Mouse (Mus musculus) neural tube, embryonic 13.5 days (tissue): ENCODE data around the gene Prkag1. TPM values are rescaled to one million over a fixed set of nuclear protein-coding genes. Genes with fewer than 3 reads are reported as not detected.

ENCODE experiments used
- ATAC-seq: fragments of 200-750 bp; cut with Nextera tagmentation; 2 replicates; pipeline ENCODE4 v1.8.0; 2017; ENCODE audit warnings: low read depth, mild to moderate bottlenecking, moderate TSS enrichment, moderate library complexity
- H3K27ac ChIP-seq: fragments of 300-500 bp; sonication (generic); replicated peaks from 2 replicates; pipeline ENCODE4 v1.5.1; 2015; ENCODE audit warnings: moderate library complexity, mild to moderate bottlenecking, inconsistent platforms
- H3K27me3 ChIP-seq: fragments of 300-500 bp; sonication (generic); 2 replicates; pipeline ENCODE4 v1.6.1; 2015; ENCODE audit warnings: mild to moderate bottlenecking, inconsistent platforms
- H3K36me3 ChIP-seq: fragments of 300-500 bp; sonication (generic); 2 replicates; pipeline ENCODE4 v1.6.1; 2015; ENCODE audit warnings: mild to moderate bottlenecking, inconsistent platforms
- H3K4me1 ChIP-seq: fragments of 300-500 bp; sonication (generic); replicated peaks from 2 replicates; pipeline ENCODE4 v1.6.1; 2015; ENCODE audit warnings: inconsistent platforms
- H3K4me2 ChIP-seq: fragments of 300-500 bp; sonication (generic); 2 replicates; pipeline ENCODE4 v1.6.1; 2015; ENCODE audit warnings: inconsistent platforms, mild to moderate bottlenecking, moderate library complexity
- H3K4me3 ChIP-seq: fragments of 300-500 bp; sonication (generic); 2 replicates; pipeline ENCODE4 v1.5.1; 2015; ENCODE audit warnings: mild to moderate bottlenecking, inconsistent platforms
- H3K9ac ChIP-seq: fragments of 300-500 bp; sonication (generic); 2 replicates; pipeline ENCODE4 v1.6.1; 2015; ENCODE audit warnings: moderate library complexity, mild to moderate bottlenecking, inconsistent platforms
- H3K9me3 ChIP-seq: fragments of 300-500 bp; sonication (generic); 2 replicates; pipeline ENCODE4 v1.6.1; 2016; ENCODE audit warnings: inconsistent platforms
- WGBS: fragments of 180-500 bp; shearing (Covaris S2); methylation state at CpG from one replicate; pipeline ENCODE4 v1.1.7; 2015; 5-methylcytosine and 5-hydroxymethylcytosine counted together
- polyA plus RNA-seq: library from polyadenylated mRNA; unstranded; fragments of >200 nt; fragmentation: Nextera tagmentation; extraction: Ambion mirVana; gene quantifications from 2 replicates; pipeline ENCODE4 v1.2.1, GENCODE M21; 2015

The Prkag1 gene
- polyA plus RNA-seq, result 71.8 and 79.4 TPM in 2 replicates

- ATAC-seq, result peak; percentile 98
- no peaks in the 10 kb centered on the region for H3K9me3 ChIP-seq
- WGBS, result under 1% methylated on average over 61 of the region's 66 CpGs
- peak within 1 kb of the TSS; percentile 73 for H3K4me2 ChIP-seq
- H3K4me3 ChIP-seq, result peak within 1 kb of the TSS; percentile 71
- H3K36me3 ChIP-seq, result peaks cover 34% of the 10 kb centered on the region
- no peaks in the 10 kb centered on the region for H3K27me3 ChIP-seq
- peak within 1 kb of the TSS; percentile 91 for H3K27ac ChIP-seq
- H3K9ac ChIP-seq, result peak within 1 kb of the TSS; percentile 91
- peaks cover 21% of the 10 kb centered on the region for H3K4me1 ChIP-seq
Measured at GRCm38 (mm10) chr15:98830736-98831683, at the start of gene Prkag1. Gene Prkag1 (minus strand): TSS chr15:98831521.

GRCm38 (mm10) chr15:98877331-98877730 is 46.0 kb upstream of the Prkag1 start:
- 17% methylated on average over 3 of the region's 3 CpGs for WGBS
- Histone ChIP-seq H3K4me1 (peaks cover 33% of the 10 kb centered on the region), H3K27me3 (no peaks in the 10 kb centered on the region)

GRCm38 (mm10) chr15:98871916-98872888 is 40.9 kb upstream of the Prkag1 start:
- peak overlapping the region; percentile 99 for H3K27ac ChIP-seq
- ATAC-seq, result peak; percentile 86
- H3K27me3 ChIP-seq, result no peaks in the 10 kb centered on the region
- WGBS, result 2% methylated on average over 50 of the region's 51 CpGs
- H3K9me3 ChIP-seq, result no peaks in the 10 kb centered on the region
- no peaks in the 10 kb centered on the region for H3K36me3 ChIP-seq
- peaks cover 42% of the 10 kb centered on the region for H3K4me1 ChIP-seq
- H3K4me2 ChIP-seq, result peak overlapping the region; percentile 100
- peak overlapping the region; percentile 99 for H3K9ac ChIP-seq
- peak overlapping the region; percentile 98 for H3K4me3 ChIP-seq

More at GRCm38 (mm10) chr15:98877331-98877730, 46.0 kb upstream of the Prkag1 start:
- no peak overlapping the region for H3K4me2 ChIP-seq
- ATAC-seq, result no peak
- no peaks in the 10 kb centered on the region for H3K9me3 ChIP-seq
- H3K36me3 ChIP-seq, result peaks cover 11% of the 10 kb centered on the region
- H3K4me3 ChIP-seq, result no peak overlapping the region
- H3K9ac ChIP-seq, result no peak overlapping the region
- H3K27ac ChIP-seq, result no peak overlapping the region

GRCm38 (mm10) chr15:98871070-98871915 is 40.0 kb upstream of the Prkag1 start, which contains the start of gene Kmt2d:
Gene Kmt2d (minus strand): TSS chr15:98871204.
- peaks cover 5% of the 10 kb centered on the region for H3K36me3 ChIP-seq
- peak within 1 kb of the TSS; percentile 99 for H3K9ac ChIP-seq
- H3K27me3 ChIP-seq, result no peaks in the 10 kb centered on the region
- ATAC-seq, result peak; percentile 57
- H3K27ac ChIP-seq, result peak within 1 kb of the TSS; percentile 99
- peak within 1 kb of the TSS; percentile 98 for H3K4me3 ChIP-seq
- peaks cover 49% of the 10 kb centered on the region for H3K4me1 ChIP-seq
- under 1% methylated on average over 60 of the region's 94 CpGs for WGBS
- no peaks in the 10 kb centered on the region for H3K9me3 ChIP-seq
- H3K4me2 ChIP-seq, result peak within 1 kb of the TSS; percentile 100

- no peak for ATAC-seq
- Histone ChIP-seq H3K27ac (peak overlapping the region; percentile 99), H3K9ac (peak overlapping the region; percentile 99), H3K36me3 (peaks cover 13% of the 10 kb centered on the region), H3K4me3 (peak overlapping the region; percentile 98), H3K9me3 (no peaks in the 10 kb centered on the region), H3K27me3 (no peaks in the 10 kb centered on the region), H3K4me2 (peak overlapping the region; percentile 100), H3K4me1 (peaks cover 49% of the 10 kb centered on the region)
- 0% methylated on average over 14 of the region's 16 CpGs for WGBS
Measured at GRCm38 (mm10) chr15:98870179-98871069, 39.1 kb upstream of the Prkag1 start.

- 12% methylated on average over 8 of the region's 8 CpGs for WGBS
- Histone ChIP-seq H3K4me1 (peaks cover 49% of the 10 kb centered on the region), H3K4me3 (peak overlapping the region; percentile 98), H3K4me2 (peak overlapping the region; percentile 100), H3K9me3 (no peaks in the 10 kb centered on the region), H3K27ac (peak overlapping the region; percentile 20; the same call in 1 of the 2 replicates), H3K36me3 (peaks cover 22% of the 10 kb centered on the region), H3K9ac (peak overlapping the region; percentile 99), H3K27me3 (no peaks in the 10 kb centered on the region)
- no peak for ATAC-seq
Measured at GRCm38 (mm10) chr15:98869342-98870178, 38.2 kb upstream of the Prkag1 start.

- H3K9me3 ChIP-seq, result no peaks in the 10 kb centered on the region
- H3K27me3 ChIP-seq, result no peaks in the 10 kb centered on the region
- H3K36me3 ChIP-seq, result peaks cover 32% of the 10 kb centered on the region
- H3K9ac ChIP-seq, result peak overlapping the region; percentile 99
- no peak for ATAC-seq
- 42% methylated on average over 11 of the region's 11 CpGs for WGBS
- H3K4me1 ChIP-seq, result peaks cover 49% of the 10 kb centered on the region
- H3K4me3 ChIP-seq, result peak overlapping the region; percentile 98
- H3K27ac ChIP-seq, result 0 out of 2 replicates have a peak overlapping the region, but pooled peaks have one; percentile 1
- H3K4me2 ChIP-seq, result peak overlapping the region; percentile 100
Measured at GRCm38 (mm10) chr15:98868346-98869063, 37.2 kb upstream of the Prkag1 start.

GRCm38 (mm10) chr15:98867321-98867720 is 36.0 kb upstream of the Prkag1 start:
- no peak overlapping the region for H3K27ac ChIP-seq
- H3K9me3 ChIP-seq, result no peaks in the 10 kb centered on the region
- H3K9ac ChIP-seq, result peak overlapping the region; percentile 99; the same call in 1 of the 2 replicates
- no peaks in the 10 kb centered on the region for H3K27me3 ChIP-seq
- peak overlapping the region; percentile 100 for H3K4me2 ChIP-seq
- H3K36me3 ChIP-seq, result peaks cover 44% of the 10 kb centered on the region
- no peak for ATAC-seq
- WGBS, result 80% methylated on average over 6 of the region's 6 CpGs
- peaks cover 42% of the 10 kb centered on the region for H3K4me1 ChIP-seq
- peak overlapping the region; percentile 98; the same call in 1 of the 2 replicates for H3K4me3 ChIP-seq

GRCm38 (mm10) chr15:98866501-98866900 is 35.2 kb upstream of the Prkag1 start:
- peaks cover 42% of the 10 kb centered on the region for H3K4me1 ChIP-seq
- H3K36me3 ChIP-seq, result peaks cover 52% of the 10 kb centered on the region
- no peak overlapping the region for H3K4me3 ChIP-seq
- H3K9ac ChIP-seq, result no peak overlapping the region
- 91% methylated on average over 5 of the region's 5 CpGs for whole genome bisulfite sequencing
- H3K4me2 ChIP-seq, result no peak overlapping the region
- H3K27ac ChIP-seq, result no peak overlapping the region
- H3K9me3 ChIP-seq, result no peaks in the 10 kb centered on the region
- H3K27me3 ChIP-seq, result no peaks in the 10 kb centered on the region
- ATAC-seq, result no peak
